Mouse (Mus musculus) CD8-positive naive resting alpha-beta T cell, adult 2 months (primary cell): ENCODE data around the gene Slc10a3.
A peak's percentile ranks its signal among the peaks of the same experiment; 100 is the strongest.
"Not testable (repeated sequence)": the region's sequence is repeated elsewhere in the genome, so short reads cannot be mapped to it uniquely, and the experiment has no call there.

Source experiments
- DNase-seq, 2 experiments: peaks; one replicate each; pipeline ENCODE4 v3.0.0; 2022; ENCODE audit warnings: low read depth in 2 of 2, low spot score in 2 of 2

The Slc10a3 gene

GRCm38 (mm10) chrX:74372888-74373549, at the start of gene Slc10a3, which contains the start of gene Ubl4a:
Gene Slc10a3 (minus strand): TSS chrX:74373349.
Gene Ubl4a (minus strand): TSS chrX:74373218.
- DNase-seq: peak; percentile 80 to 82

DNA sequence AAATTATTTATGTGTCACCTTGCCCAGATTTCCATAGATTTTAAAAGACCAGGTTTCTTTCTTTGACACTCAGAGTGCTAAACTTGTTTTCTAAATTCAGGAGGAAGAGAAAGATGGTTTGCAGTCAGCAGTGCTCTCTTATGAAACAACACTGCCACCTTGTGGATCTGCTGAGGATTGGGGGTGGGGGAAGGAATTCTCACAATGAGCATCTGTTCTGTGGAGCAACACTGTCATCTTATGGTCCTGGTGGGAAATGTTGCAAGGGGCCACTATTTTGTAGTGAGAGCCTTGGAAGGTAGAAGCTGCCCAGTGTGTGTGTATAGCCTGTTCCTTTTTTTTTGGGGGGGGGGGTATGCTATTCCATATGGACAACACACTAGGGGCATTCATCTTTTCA, 40.2 kb upstream of the Slc10a3 start:
- DNase-seq: peak; percentile 61 to 76

- no peak for DNase-seq
Observed at GRCm38 (mm10) chrX:74408340-74408739, 35.2 kb upstream of the Slc10a3 start.

DNA sequence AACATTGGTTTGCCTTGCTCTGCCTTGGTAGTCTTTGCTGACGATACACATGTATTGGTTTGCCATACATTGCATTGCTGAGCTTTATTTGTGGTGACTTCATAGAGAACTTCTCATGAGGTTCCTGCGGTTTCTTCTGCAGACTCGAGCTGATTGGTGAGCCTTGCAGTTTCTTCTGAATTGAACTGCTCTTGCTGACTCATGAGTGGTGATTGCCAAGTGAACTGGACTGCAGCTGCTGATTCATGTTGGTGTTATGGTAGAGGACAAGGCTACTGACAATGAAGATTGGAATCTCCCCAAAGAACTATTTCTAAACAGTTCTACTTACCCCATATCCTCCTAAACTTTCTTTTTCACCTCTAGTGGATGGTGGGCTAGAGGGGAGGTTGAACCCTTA, 27.0 kb upstream of the Slc10a3 start:
- no peak for DNase-seq

GRCm38 (mm10) chrX:74392535-74393443, 19.6 kb upstream of the Slc10a3 start, which contains the start of the genes Fam3a and Ikbkg:
Gene Fam3a (minus strand): TSS chrX:74393272.
Gene Ikbkg (plus strand): TSS chrX:74393290.
- peak; percentile 77 to 81 for DNase-seq

DNA sequence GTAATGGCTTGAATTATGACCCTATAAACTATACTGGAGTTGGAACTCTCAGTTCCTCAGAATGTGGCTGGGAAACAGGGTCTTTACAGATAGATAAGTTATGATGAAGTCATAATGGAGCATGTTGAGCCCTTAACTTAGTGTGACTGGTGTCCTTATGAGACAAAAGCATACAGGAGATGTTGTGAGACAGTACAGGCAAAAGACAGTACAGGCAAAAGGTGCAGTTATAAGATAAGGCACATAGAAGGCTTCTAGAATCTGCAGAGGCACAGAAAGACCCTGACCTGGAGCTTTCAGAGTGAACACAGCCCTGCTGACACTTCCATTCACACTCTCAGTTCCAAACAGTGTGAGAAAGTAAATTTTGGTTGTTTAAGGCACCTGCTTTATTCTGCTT, 15.0 kb upstream of the Slc10a3 start:
- DNase-seq: no peak

DNA sequence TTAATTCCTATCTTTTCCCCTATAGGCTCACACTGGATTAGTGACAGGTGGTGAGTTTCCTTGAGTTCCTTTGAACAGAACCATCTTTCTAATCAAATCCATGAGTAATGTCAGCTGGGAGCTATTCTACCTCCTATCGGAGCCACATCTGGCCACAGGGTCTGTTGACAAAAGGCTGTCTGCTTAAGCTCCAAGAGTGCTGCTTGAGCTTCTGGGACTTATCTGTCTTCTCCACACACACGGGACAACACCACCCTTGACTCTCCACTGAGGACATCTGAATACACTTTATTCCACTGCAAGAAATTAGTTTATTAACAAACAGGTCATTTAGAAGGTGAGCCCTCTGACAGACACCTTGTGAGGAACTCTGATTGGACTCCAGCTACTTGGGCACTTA, 11.3 kb upstream of the Slc10a3 start:
- no peak for DNase-seq

- peak; percentile 24 to 33 for DNase-seq
Observed at GRCm38 (mm10) chrX:74368209-74368909, 4.8 kb downstream of the Slc10a3 start.

DNA sequence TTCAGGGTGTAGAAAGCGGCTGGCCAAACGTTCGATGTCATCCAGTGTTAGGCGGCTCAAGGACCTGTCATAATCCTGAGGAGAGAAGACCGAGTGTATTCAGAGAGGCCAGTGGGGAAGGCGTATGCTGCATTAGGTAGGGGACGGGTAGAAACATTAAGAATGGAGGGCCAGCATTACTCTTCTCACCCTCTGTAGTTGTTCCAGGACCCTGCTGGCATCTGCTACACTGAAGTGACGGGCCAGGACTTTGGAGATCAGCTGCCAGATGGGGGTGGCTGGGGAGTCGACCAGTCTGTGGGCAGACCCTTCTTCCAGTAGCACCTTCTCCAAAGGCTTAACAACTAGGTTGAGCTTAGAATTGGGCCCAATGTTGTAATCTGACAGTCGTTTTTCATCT, 5.6 kb downstream of the Slc10a3 start:
- DNase-seq: no peak

- DNase-seq: no peak
Observed at GRCm38 (mm10) chrX:74359171-74359570, 14.0 kb downstream of the Slc10a3 start.

- DNase-seq: not testable (repeated sequence)
Observed at GRCm38 (mm10) chrX:74357069-74357468, 16.1 kb downstream of the Slc10a3 start.

DNA sequence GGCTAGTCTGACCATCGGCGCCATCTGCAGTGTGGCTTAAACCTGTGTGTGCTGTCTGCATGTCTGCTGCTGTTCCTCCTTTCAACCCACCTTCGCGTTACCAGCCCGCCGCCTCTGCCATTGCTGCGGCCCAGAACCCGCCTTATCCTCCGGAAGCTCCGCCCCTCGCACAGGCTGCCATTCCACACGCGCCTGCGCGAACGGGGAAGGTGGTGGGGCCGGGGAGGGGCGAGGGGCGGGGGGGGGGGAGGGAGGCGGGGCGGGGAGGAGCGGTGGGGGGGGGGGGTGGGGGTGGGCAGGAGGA, 19.7 kb downstream of the Slc10a3 start, which contains the start of gene Lage3:
Gene Lage3 (minus strand): TSS at position 152 of the 304 bp plus-strand sequence.
- DNase-seq: peak; percentile 53 to 63

DNA sequence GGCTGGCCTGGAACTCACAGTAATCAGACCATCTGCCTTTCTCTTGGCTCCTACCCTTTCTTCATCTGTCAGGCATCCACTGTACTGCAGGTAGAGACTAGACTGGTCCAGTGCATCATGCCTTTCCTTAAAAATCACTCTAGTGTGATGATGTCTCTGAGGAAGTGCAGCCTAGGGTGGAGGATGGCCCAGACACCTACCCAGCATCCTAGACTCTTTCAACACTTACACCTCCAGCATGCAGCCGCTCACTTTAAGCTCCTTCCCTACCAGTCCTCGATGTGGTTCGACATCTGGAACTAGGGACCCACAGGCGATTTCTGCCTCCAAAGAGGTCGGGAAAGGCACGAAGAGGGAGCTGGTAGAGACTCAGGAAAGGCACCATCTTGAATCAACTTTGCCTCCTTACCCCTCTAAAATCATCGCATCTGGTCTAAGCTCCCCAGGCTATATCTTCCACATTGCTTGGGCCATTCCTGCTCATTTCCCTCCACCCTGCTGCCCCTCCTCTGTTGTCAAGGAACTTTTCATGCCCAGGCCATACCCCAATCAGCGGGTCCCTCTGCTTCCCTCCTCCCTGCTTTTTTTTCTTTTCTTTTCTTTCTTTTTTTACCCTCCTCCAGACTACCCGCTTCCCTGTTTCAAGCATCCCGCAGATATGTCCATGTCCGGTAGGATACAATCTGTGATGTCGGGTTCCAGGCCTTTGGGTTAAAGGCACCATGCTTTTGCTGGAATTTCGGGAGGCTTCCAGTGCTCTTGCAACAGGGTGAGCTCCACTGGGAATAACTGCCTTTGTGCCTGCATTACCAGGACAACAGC, 20.3 kb downstream of the Slc10a3 start:
- DNase-seq: no peak

GRCm38 (mm10) chrX:74330166-74330930, 42.8 kb downstream of the Slc10a3 start:
- no peak for DNase-seq

GRCm38 (mm10) chrX:74329215-74329671, 43.9 kb downstream of the Slc10a3 start:
- no peak for DNase-seq

- peak; percentile 38 to 53 for DNase-seq
Observed at GRCm38 (mm10) chrX:74328725-74329161, 44.4 kb downstream of the Slc10a3 start, which contains the start of gene Plxna3. Gene Plxna3 (plus strand): TSS chrX:74329066.
